ENCODE assay signal across 12 mouse cellular contexts in the genomic region with DNA sequence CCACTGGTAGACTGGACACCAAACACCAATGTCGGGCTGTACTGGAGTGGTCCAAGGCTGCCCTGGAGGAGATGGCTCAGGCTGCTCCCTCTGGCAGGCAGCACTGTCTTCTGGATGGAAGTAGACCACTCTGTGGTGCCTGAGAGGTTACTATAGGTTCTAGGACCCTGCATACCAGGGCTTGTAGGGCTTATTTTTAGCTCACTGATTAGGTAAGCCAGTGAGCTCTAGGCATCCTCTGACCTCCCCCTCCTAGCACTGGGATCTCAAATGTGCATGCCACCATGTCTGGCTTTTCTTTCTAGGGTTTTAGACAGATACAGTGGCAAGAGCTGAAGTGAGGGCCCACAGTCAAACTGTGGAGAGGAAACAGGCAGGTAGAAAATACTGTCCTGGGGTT. TPM values are rescaled to one million over a fixed set of nuclear protein-coding genes. Genes with fewer than 3 reads are reported as not detected.
A peak's percentile ranks its signal among the peaks of the same experiment; 100 is the strongest.
DNase-seq lines count a peak whose midpoint lies in the region; ATAC-seq and TF ChIP-seq lines count a peak whose summit lies in the region.
"Had no signal": no experiment of that assay in that cellular context is flagged by ENCODE, and none has a peak within 500 bp of the region (broad histone marks: within the 10 kb centered on the region; RNA-seq: fewer than 3 reads in every experiment).

No protein-coding gene starts in this region.

- ATAC-seq in heart, postnatal 0 days (ENCODE audit: insufficient read depth, low read depth), result peak; percentile 82
- no peak for ATAC-seq in lung, embryonic 14.5 days (ENCODE audit: insufficient read depth)
- no peak for ATAC-seq in embryonic facial prominence, embryonic 13.5 days (ENCODE audit: insufficient number of reproducible peaks, insufficient read depth, low FRiP score, low TSS enrichment, low read depth)
- 0 out of 2 replicates have a peak, but pooled peaks have one; percentile 13 for ATAC-seq in limb, embryonic 13.5 days (ENCODE audit: low FRiP score, low read depth)

- H3K27me3 ChIP-seq in heart, postnatal 0 days (ENCODE audit: control insufficient read depth, insufficient read depth, low read length), result no peaks in the 10 kb centered on the region
- H3K27me3 ChIP-seq in lung, embryonic 14.5 days (ENCODE audit: insufficient read depth, low read length), result no peaks in the 10 kb centered on the region
- no peaks in the 10 kb centered on the region for H3K27me3 ChIP-seq in embryonic facial prominence, embryonic 13.5 days
- no peaks in the 10 kb centered on the region for H3K27me3 ChIP-seq in limb, embryonic 13.5 days
- H3K27me3 ChIP-seq: neural tube, embryonic 13.5 days had no signal

- 33% methylated on average over 1 of the region's 1 CpGs for WGBS in heart, postnatal 0 days
- 54% methylated on average over 1 of the region's 1 CpGs for WGBS in lung, embryonic 14.5 days
- 25% methylated on average over 1 of the region's 1 CpGs for WGBS in embryonic facial prominence, embryonic 13.5 days
- 40% methylated on average over 1 of the region's 1 CpGs for WGBS in limb, embryonic 13.5 days

- peak overlapping the region; percentile 17; the same call in 1 of the 2 replicates for H3K4me2 ChIP-seq in heart, postnatal 0 days (ENCODE audit: low read depth, low read length)
- H3K4me2 ChIP-seq in lung, embryonic 14.5 days, result no peak overlapping the region
- H3K4me2 ChIP-seq in embryonic facial prominence, embryonic 13.5 days, result no peak overlapping the region
- no peak overlapping the region for H3K4me2 ChIP-seq in limb, embryonic 13.5 days (replicated peaks)
- H3K4me2 ChIP-seq: neural tube, embryonic 13.5 days had no signal

- TF ChIP-seq EP300 in heart, postnatal 0 days (IDR thresholded peaks at IDR 0.05; ENCODE audit: low read depth), result 0 out of 2 replicates have a peak, but pooled peaks have one; percentile 29

- no peak overlapping the region; the same call in 1 of the 2 replicates for H3K9ac ChIP-seq in heart, postnatal 0 days (replicated peaks; ENCODE audit: low read depth, low read length)
- no peak overlapping the region for H3K9ac ChIP-seq in lung, embryonic 14.5 days
- peak overlapping the region; percentile 36; the same call in 1 of the 2 replicates for H3K9ac ChIP-seq in embryonic facial prominence, embryonic 13.5 days
- no peak overlapping the region for H3K9ac ChIP-seq in limb, embryonic 13.5 days
- H3K9ac ChIP-seq: neural tube, embryonic 13.5 days had no signal

- DNase-seq in heart, postnatal 0 days (ENCODE audit: low spot score), result peak; percentile 80
- no peak for DNase-seq in heart, adult 8-10 months (ENCODE audit: low spot score)
- DNase-seq in lung, embryonic 14.5 days, result no peak
- no peak for DNase-seq in lung, postnatal 25 days (ENCODE audit: low spot score)
- no peak for DNase-seq in layer of hippocampus, postnatal 10 days (ENCODE audit: low spot score in 2 of 2)
- DNase-seq in embryo, embryonic 9.5 days (ENCODE audit: extremely low spot score), result no peak
- DNase-seq: adrenal gland, postnatal 14 days; left cerebral cortex, postnatal 4 days; thymus, postnatal 14 days had no signal

- TF ChIP-seq CTCF in heart, postnatal 0 days (IDR thresholded peaks at IDR 0.05; ENCODE audit: low read depth), result no peak
- no peak for TF ChIP-seq CTCF in lung, embryonic 14.5 days (IDR thresholded peaks at IDR 0.05; ENCODE audit: low read depth)

- H3K9me3 ChIP-seq in heart, postnatal 0 days (replicated peaks; ENCODE audit: control insufficient read depth, low read length), result no peaks in the 10 kb centered on the region
- no peaks in the 10 kb centered on the region for H3K9me3 ChIP-seq in lung, embryonic 14.5 days (ENCODE audit: low read depth, low read length)
- no peaks in the 10 kb centered on the region for H3K9me3 ChIP-seq in embryonic facial prominence, embryonic 13.5 days
- no peaks in the 10 kb centered on the region for H3K9me3 ChIP-seq in limb, embryonic 13.5 days
- H3K9me3 ChIP-seq: neural tube, embryonic 13.5 days had no signal

- peak overlapping the region; percentile 98 for H3K27ac ChIP-seq in heart, postnatal 0 days (ENCODE audit: low read depth)
- peak overlapping the region; percentile 65 for H3K27ac ChIP-seq in lung, embryonic 14.5 days (ENCODE audit: low read depth)
- H3K27ac ChIP-seq in embryonic facial prominence, embryonic 13.5 days, result peak overlapping the region; percentile 57
- peak overlapping the region; percentile 0; the same call in 1 of the 2 replicates for H3K27ac ChIP-seq in limb, embryonic 13.5 days

- no peaks in the 10 kb centered on the region for H3K36me3 ChIP-seq in heart, postnatal 0 days (replicated peaks; ENCODE audit: control insufficient read depth, insufficient read depth, low read length)
- H3K36me3 ChIP-seq in lung, embryonic 14.5 days (ENCODE audit: insufficient read depth), result no peaks in the 10 kb centered on the region
- H3K36me3 ChIP-seq in embryonic facial prominence, embryonic 13.5 days, result no peaks in the 10 kb centered on the region
- H3K36me3 ChIP-seq in limb, embryonic 13.5 days, result no peaks in the 10 kb centered on the region
- H3K36me3 ChIP-seq: neural tube, embryonic 13.5 days had no signal

- no peak overlapping the region for H3K4me3 ChIP-seq in heart, postnatal 0 days (ENCODE audit: low read depth, low read length)
- no peak overlapping the region for H3K4me3 ChIP-seq in lung, embryonic 14.5 days (ENCODE audit: low read depth, low read length)
- no peak overlapping the region for H3K4me3 ChIP-seq in embryonic facial prominence, embryonic 13.5 days
- H3K4me3 ChIP-seq in limb, embryonic 13.5 days, result no peak overlapping the region
- H3K4me3 ChIP-seq: neural tube, embryonic 13.5 days had no signal

- H3K4me1 ChIP-seq in heart, postnatal 0 days (ENCODE audit: control insufficient read depth, insufficient read depth), result peaks cover 71% of the 10 kb centered on the region
- peaks cover 28% of the 10 kb centered on the region for H3K4me1 ChIP-seq in lung, embryonic 14.5 days (ENCODE audit: insufficient read depth)
- peaks cover 65% of the 10 kb centered on the region for H3K4me1 ChIP-seq in embryonic facial prominence, embryonic 13.5 days
- H3K4me1 ChIP-seq in limb, embryonic 13.5 days, result peaks cover 83% of the 10 kb centered on the region

RNA-seq across cellular contexts. Expression of gene Shb, which starts 24.8 kb away (rescaled TPM):
- 54.8 and 79.6 TPM in 2 replicates for total RNA-seq in heart, postnatal 0 days (2014; rRNA removed; ENCODE audit: low replicate concordance)
- polyA plus RNA-seq in heart, postnatal 0 days (2015; fragmentation: Nextera tagmentation; extraction: Ambion mirVana), result 6.5 and 7.4 TPM in 2 replicates
- total RNA-seq in heart, adult 8-10 months (2022), result 10 to 100 TPM; 23.7 to 44.2 (median 32.3) TPM
- polyA plus RNA-seq in lung, embryonic 14.5 days (2014; fragmentation: Nextera tagmentation; extraction: Ambion mirVana), result 10.6 TPM in 2 replicates
- polyA plus RNA-seq in embryonic facial prominence, embryonic 13.5 days (2015; fragmentation: Nextera tagmentation; extraction: Ambion mirVana), result 3.8 and 4.2 TPM in 2 replicates
- 3.9 TPM in 2 replicates for polyA plus RNA-seq in limb, embryonic 13.5 days (2015; fragmentation: Nextera tagmentation; extraction: Ambion mirVana)
- 10 to 100 TPM; 27.0 to 29.0 TPM for total RNA-seq in layer of hippocampus, postnatal 10 days (2021)

Comparison
In these comparisons a context has a peak if more than half of its experiments do, and no peak if none do; other contexts are left out.
1. ATAC-seq: peak in heart, postnatal 0 days (single experiment) and limb, embryonic 13.5 days (single experiment); none in lung, embryonic 14.5 days (single experiment) and embryonic facial prominence, embryonic 13.5 days (single experiment).
2. H3K27ac ChIP-seq: peak in every context shown above with its lines; median percentile 98 in heart, postnatal 0 days; 65 in lung, embryonic 14.5 days; 57 in embryonic facial prominence, embryonic 13.5 days; 0 in limb, embryonic 13.5 days.